Mouse (Mus musculus) NIH3T3 (cell line): Measurements from ENCODE around the gene Spag16.
A peak's percentile ranks its signal among the peaks of the same experiment; 100 is the strongest.

ENCODE experiments used
- DNase-seq: peaks from one replicate; pipeline ENCODE4 v3.0.0-alpha.2; 2012; ENCODE audit warnings: low read depth

The Spag16 gene

GRCm38 (mm10) chr1:70104683-70105082 is 277.9 kb downstream of the Spag16 start:
- DNase-seq, result no peak

DNA sequence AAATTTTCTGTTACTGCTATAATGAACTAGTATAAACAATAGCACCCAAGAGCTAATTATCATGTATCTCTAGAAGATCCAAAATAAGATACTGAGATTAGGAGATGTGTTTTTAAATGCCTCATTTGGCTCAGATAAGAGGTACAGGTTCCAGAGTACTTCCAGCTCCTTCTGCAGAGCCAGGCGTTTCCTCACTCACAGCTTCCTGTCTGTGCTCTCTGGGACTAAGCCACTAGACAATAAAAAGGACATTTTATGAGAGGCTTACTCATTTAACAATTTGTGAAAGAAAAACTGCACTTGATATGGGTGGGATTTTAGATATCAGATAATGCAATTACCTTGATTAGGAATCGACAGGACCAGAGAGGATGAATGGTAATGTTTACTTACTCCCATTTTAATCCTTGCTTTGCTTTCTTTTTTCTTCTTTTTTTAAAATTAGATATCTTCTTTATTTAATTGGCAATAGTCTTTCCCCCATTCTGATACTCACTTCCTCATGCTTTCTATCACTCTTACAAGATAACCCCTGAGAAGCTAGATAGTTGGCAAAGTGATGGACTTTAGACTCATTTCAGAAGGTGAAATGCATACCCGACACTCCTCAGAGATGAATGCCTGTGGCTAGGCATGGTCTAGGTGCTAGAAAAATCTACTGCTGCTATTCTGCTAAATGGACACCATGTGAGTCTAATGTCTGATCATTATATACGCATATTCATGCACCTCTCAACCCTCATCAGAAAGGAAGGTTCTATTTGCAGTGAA is 289.6 kb downstream of the Spag16 start:
- DNase-seq, result no peak

DNA sequence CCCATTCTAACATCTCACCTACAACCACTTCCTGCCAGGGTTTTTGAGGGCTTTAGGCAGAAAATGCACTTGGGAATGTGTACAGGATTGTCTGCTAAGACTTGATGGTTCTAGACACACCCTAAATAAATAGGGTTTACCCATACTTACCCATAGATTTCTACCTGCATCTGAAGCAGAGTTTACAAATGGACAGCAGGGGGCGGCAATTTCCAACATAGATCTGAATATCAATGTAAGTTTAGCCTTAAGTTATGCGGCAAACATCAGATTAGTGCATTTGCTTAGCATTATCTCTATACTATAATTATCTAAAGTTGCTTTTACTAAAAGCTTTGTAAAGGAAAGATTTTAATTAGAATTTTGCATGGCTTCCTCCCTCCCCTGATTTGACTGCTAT is 301.3 kb downstream of the Spag16 start:
- peak; percentile 52 for DNase-seq

DNA sequence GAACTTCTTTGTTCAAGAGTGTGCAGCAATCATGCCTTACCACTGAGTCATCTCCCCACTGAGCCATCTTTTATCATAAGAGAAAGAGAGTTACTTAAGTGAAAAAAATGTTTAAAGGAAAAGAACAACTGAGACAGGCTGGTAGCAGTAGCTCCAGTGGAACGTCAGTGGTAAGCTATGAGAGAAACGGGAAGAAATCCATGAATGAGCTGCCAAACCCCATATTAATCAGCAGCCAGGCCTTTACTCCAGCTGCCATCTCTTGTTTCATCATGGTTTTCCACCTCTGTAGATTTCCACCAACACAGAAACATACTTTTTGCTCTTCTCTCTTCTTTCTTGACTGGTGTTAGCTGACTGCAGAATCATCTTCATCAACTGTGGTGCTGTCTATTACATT is 308.8 kb downstream of the Spag16 start:
- DNase-seq, result peak; percentile 6

DNA sequence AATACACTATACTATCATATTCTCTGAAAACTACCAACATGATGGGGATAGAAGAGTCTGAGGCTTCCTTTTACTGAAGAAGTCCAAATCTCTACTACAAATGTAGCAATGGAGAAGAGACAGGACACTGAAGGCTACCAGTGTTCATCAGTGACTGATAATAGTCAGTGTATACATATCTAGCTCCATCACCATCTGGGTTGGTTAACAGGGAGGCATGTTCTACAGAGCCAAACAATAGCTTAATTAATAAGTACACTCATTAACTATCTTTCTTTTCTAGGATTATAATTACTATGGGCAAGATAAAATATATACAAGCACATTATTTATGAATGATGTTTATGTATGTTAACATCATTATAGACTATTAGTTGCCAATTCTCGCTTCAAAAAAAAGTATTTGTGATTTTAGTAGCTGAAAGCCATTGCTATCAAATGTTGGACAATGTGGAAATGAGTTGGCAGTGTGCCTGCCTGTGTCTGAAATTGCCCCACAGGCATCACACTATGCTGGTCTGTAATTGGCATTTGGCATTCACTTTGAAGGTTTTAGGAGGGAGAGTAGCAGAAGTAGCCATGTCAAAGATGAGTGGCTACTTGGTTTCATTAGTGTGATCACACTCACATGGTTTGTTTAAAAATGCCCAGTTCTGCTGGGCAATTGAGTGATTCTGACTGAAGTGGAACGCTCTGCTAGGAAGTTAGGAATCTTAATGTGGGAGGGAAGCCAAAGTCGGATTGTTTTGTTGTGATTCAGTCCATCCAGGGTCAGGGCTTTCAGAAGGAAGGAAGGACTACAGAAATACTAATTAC is 338.8 kb downstream of the Spag16 start:
- DNase-seq, result peak; percentile 5

DNA sequence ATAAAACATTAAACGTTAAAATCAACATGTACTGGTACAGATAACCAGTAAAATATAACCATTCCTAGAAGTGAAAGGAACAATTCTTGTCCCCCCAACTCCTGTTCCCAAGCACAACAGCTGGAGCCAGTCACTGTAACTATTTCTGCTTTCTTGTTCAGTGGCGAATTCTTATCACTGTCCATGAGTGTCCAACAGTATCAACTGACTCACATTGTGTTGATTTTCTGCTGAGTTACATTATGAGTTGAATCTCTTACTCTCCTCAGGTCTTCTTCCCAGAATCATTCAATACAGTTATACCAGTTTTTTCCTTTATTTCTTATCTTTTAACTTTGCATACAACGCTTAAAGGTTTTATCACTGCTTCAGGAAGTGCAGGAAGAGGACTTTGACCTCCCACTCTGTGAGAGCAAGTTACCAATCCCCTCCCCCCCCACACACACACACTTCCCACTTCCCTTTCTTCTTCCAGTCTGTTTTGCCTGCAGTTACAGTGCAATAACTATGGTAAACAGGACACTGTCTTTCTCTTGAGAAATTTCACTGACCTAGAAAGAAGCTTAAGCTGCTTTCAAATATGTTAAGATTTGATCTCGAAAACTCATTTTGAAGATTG is 353.5 kb downstream of the Spag16 start:
- DNase-seq, result no peak

GRCm38 (mm10) chr1:70264815-70265214 is 438.0 kb downstream of the Spag16 start:
- no peak for DNase-seq

DNA sequence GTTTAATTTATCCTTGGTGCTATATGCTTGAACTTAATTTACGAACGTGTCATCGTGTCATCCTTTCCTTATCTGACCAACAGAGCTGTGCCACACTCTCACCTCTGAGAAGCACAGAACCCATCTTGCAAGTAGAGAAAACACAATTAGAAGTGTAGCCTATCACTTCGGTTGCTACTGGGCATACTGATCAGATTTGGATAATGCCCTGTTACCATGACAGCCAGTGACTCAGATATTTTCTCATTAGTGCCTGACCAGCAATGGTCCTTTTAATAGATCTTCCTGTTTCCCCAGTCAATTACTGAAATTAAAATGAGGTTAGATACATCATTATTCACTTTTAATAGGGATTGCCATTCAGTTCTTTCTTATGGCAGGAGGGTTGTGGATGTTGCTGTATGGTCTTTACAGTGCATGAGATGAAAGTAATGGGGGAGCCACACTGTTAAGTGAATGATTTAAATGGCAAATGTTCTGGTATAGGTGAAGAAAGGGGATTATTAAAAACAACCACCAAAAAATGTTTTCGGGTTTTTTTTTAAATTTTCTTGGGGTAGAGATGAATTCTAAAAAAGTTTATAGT is 439.2 kb downstream of the Spag16 start:
- DNase-seq, result no peak

- peak; percentile 58 for DNase-seq
These were observed 443.4 kb downstream of the Spag16 start for GRCm38 (mm10) chr1:70270139-70270538.

GRCm38 (mm10) chr1:70272753-70273152 is 446.0 kb downstream of the Spag16 start:
- no peak for DNase-seq

GRCm38 (mm10) chr1:70279296-70279695 is 452.5 kb downstream of the Spag16 start:
- no peak for DNase-seq

GRCm38 (mm10) chr1:70283388-70283787 is 456.6 kb downstream of the Spag16 start:
- DNase-seq, result no peak

DNA sequence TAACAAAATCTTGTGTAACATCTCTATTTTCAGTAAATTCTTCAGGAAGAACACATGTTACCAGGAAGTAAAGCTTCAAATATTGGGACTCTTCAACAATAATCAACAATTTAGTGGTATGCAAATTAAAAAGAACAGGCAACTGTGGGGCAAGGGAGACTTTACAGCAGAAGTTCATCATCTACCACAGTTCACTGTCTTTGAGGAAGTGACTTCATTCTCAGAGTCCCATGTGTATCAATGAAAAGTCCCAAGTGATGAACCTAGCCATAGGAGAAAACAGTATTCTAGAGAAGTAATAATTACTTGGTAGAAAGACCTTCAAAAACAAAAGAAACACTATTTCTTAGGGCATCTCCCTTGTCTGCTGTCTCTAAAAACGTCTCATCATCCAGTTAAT is 457.4 kb downstream of the Spag16 start:
- no peak for DNase-seq

- DNase-seq, result no peak
These were observed 489.5 kb downstream of the Spag16 start for GRCm38 (mm10) chr1:70316128-70316765.

DNA sequence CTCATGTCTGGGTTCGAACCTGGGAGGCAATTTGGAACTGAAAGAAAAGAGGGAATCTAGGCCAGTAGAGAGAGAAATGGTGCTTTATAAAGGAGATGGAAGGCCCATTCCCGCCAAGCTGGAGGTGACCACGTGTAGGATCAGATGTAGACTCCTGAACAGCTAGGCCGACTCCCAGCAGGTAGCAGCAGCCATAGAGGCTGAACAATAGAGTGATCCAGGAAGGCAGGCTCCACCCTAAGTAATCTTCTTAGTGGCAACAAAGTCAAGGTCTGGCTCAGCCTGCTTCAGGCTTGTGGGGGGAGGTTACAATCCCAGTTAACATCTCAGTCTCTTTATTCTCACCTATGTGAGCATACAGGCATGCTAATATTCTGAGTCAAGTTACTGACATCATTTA is 494.2 kb downstream of the Spag16 start:
- no peak for DNase-seq

- DNase-seq, result no peak
These were observed 519.4 kb downstream of the Spag16 start for GRCm38 (mm10) chr1:70346179-70346578.

GRCm38 (mm10) chr1:70351371-70351770 is 524.6 kb downstream of the Spag16 start:
- DNase-seq, result no peak

- DNase-seq, result no peak
These were observed 527.2 kb downstream of the Spag16 start for GRCm38 (mm10) chr1:70354014-70354413.

DNA sequence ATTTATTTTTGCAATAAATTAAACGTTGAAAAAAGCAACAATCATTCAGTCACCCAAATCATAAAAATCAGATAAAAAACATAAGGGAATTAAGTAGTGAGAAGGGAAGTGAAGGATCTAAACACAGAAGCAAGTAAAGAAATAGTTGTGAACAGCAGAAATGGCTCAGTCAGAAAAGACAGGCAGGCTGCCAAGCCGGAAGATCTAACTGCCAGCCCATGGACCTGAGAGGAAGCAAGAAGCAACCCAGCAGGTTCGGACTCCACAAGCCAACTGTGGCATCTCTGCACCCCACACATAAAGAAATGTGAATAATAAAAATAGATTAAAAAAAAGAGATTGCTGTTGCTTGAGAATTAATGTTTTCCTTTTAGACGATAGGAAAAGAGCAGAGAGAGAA is 545.0 kb downstream of the Spag16 start:
- DNase-seq, result no peak

DNA sequence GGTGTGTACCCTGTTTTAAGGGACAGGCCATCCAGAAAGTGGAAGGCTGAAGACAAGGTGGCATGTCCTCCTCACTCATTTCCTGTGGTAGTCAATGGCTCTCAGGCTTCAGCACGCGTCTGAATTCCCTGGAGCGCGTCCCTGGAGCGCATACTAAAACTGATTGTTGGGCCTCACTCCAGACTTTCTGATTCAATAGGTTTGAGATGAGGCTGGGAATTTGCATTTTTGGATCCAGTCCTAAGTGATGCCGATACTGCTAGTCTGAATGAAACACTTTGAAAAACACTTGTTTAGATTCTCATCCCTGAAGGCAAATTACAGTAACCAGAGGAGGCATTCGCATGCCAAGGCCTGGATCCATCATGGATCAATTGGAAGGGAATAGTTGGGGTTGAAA is 553.3 kb downstream of the Spag16 start:
- DNase-seq, result no peak

DNA sequence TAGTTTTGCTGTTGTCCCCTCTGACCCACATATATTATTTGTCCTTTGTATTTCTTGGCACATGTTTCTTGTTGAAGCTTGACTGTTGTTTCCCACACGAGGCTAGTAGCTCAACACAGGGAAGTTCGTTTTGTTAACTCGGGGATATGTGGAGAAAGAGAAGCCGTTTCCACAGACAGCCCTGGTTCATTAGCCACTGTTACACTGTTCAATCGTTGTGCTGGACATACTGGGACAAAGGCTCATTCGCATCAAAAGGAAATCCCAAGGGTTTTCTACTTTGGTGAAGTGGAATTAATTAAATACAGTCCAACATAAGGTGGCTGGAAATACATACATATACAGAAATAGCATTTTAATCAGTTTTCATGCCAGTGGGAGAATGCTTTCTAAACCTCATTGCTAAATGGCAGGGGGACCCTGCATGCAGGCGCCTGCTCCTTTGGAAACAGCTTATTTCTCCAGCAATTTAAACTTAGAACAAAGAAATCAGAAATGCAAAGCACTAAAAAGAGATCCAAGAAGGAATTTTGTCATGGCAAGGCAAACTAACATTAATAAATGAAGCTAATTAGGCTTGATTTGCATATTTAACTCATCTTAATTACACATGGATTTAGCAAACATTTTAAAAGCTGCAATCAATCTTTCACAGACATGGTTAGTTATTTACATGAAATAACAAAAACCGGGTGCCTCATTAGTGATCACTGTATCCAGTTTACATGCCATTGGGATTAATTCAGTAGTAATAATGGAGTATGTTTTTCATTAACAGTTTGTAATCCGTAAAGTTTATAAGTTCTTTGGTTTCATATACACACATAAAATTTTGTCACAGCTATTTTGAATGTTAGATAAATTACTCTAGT is 615.7 kb downstream of the Spag16 start:
- DNase-seq, result no peak
